Mouse (Mus musculus) midbrain, embryonic 11.5 days (tissue): ENCODE results near the gene Atp6v0b. TPM values are rescaled to one million over a fixed set of nuclear protein-coding genes. Genes with fewer than 3 reads are reported as not detected.

Source experiments
- ATAC-seq: fragments of 200-750 bp; cut with Nextera tagmentation; 2 replicates; pipeline ENCODE4 v1.8.0; 2017; ENCODE audit warnings: moderate TSS enrichment, moderate library complexity; ENCODE audit not compliant: low FRiP score
- DNase-seq: peaks from one replicate; pipeline ENCODE4 v3.0.0; 2015; ENCODE audit warnings: low spot score; ENCODE audit errors: missing footprints
- H3K27ac ChIP-seq: fragments of 300-500 bp; sonication (generic); 2 replicates; pipeline ENCODE4 v1.5.1; 2014; ENCODE audit warnings: low read depth, low read length
- H3K27me3 ChIP-seq: fragments of 300-500 bp; sonication (generic); 2 replicates; pipeline ENCODE4 v1.6.1; 2014; ENCODE audit warnings: mild to moderate bottlenecking, low read length, moderate library complexity, mixed read lengths; ENCODE audit not compliant: control insufficient read depth, insufficient read depth
- H3K36me3 ChIP-seq: fragments of 300-500 bp; sonication (generic); 2 replicates; pipeline ENCODE4 v1.6.1; 2014; ENCODE audit warnings: mild to moderate bottlenecking, low read length, moderate library complexity, mixed read lengths; ENCODE audit not compliant: control insufficient read depth, insufficient read depth
- H3K4me1 ChIP-seq: fragments of 300-500 bp; sonication (generic); 2 replicates; pipeline ENCODE4 v1.6.1; 2014; ENCODE audit warnings: low read length; ENCODE audit not compliant: control insufficient read depth, insufficient read depth
- H3K4me2 ChIP-seq: fragments of 300-500 bp; sonication (generic); 2 replicates; pipeline ENCODE4 v1.6.1; 2014; ENCODE audit warnings: mild to moderate bottlenecking, moderate library complexity
- H3K4me3 ChIP-seq: fragments of 300-500 bp; sonication (generic); 2 replicates; pipeline ENCODE4 v1.5.1; 2014; ENCODE audit warnings: low read depth, low read length
- H3K9ac ChIP-seq: fragments of 300-500 bp; sonication (generic); 2 replicates; pipeline ENCODE4 v1.6.1; 2014; ENCODE audit warnings: low read length
- H3K9me3 ChIP-seq: fragments of 300-500 bp; sonication (generic); 2 replicates; pipeline ENCODE4 v1.6.1; 2016; ENCODE audit warnings: low read length; ENCODE audit not compliant: control insufficient read depth
- WGBS: fragments of 180-500 bp; shearing (Covaris S2); extraction: QIAGEN DNeasy Blood & Tissue Kit; methylation state at CpG from one replicate; pipeline ENCODE4 v1.1.7; 2014; 5-methylcytosine and 5-hydroxymethylcytosine counted together
- polyA plus RNA-seq: library from polyadenylated mRNA; unstranded; fragments of >200 nt; fragmentation: Nextera tagmentation; extraction: Ambion mirVana; gene quantifications from 2 replicates; pipeline ENCODE4 v1.2.1, GENCODE M21; 2014

Gene Atp6v0b
- polyA plus RNA-seq, 1 experiment from 2014 or later: 216 TPM

DNA sequence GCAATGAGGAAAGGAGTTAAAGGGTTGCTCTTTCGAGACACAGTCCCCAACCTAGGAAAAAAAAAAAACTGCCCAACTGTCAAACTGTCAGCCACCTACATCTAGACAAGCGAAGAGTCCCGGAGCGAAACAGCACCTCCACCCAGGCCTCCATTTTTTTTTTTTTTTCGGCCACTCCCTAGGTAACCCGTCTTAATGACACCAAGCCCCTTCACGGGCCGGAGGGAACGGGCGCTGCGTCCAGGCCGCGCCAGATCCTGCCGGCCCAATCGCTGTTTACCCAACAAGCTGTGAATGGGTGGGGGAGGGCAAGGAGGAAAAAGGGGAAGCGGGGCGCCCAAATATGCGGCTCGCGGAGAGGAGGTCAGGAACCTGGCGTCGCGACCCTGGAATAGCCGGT is 489 bp downstream of the Atp6v0b start:
- Histone ChIP-seq H3K9ac (peak overlapping the region; percentile 86), H3K4me3 (peak overlapping the region; percentile 87), H3K4me1 (peaks cover 31% of the 10 kb centered on the region), H3K4me2 (peak overlapping the region; percentile 91), H3K27me3 (no peaks in the 10 kb centered on the region), H3K9me3 (no peaks in the 10 kb centered on the region), H3K36me3 (peaks cover 2% of the 10 kb centered on the region; the same call in 1 of the 2 replicates), H3K27ac (no peak overlapping the region)
- ATAC-seq: peak; percentile 1; the same call in 1 of the 2 replicates
- WGBS: 2% methylated on average over 24 of the region's 24 CpGs
- no peak for DNase-seq

GRCm38 (mm10) chr4:117885994-117886393 is 1.1 kb downstream of the Atp6v0b start:
- DNase-seq (no peak), ATAC-seq (no peak)
- Histone ChIP-seq H3K9ac (no peak overlapping the region), H3K27me3 (no peaks in the 10 kb centered on the region), H3K27ac (no peak overlapping the region), H3K36me3 (peaks cover 2% of the 10 kb centered on the region; the same call in 1 of the 2 replicates), H3K4me1 (peaks cover 28% of the 10 kb centered on the region), H3K4me3 (no peak overlapping the region; the same call in 1 of the 2 replicates), H3K4me2 (peak overlapping the region; percentile 91), H3K9me3 (no peaks in the 10 kb centered on the region)
- WGBS: 89% methylated on average over 9 of the region's 9 CpGs

- Histone ChIP-seq H3K9ac (no peak overlapping the region), H3K27ac (no peak overlapping the region), H3K27me3 (no peaks in the 10 kb centered on the region), H3K4me1 (peaks cover 25% of the 10 kb centered on the region), H3K4me2 (no peak overlapping the region), H3K4me3 (no peak overlapping the region), H3K9me3 (no peaks in the 10 kb centered on the region), H3K36me3 (peaks cover 2% of the 10 kb centered on the region; the same call in 1 of the 2 replicates)
- ATAC-seq (no peak), DNase-seq (no peak)
- 94% methylated on average over 10 of the region's 10 CpGs for WGBS
Measured at GRCm38 (mm10) chr4:117885093-117885492, 2.0 kb downstream of the Atp6v0b start.

GRCm38 (mm10) chr4:117884146-117884545 is 3.0 kb downstream of the Atp6v0b start:
- peaks cover 25% of the 10 kb centered on the region for H3K4me1 ChIP-seq
- WGBS: 100% methylated on average over 1 of the region's 1 CpGs
- ATAC-seq (no peak), DNase-seq (no peak)
- H3K27ac ChIP-seq: no peak overlapping the region
- no peak overlapping the region; the same call in 1 of the 2 replicates for H3K4me3 ChIP-seq
- no peaks in the 10 kb centered on the region; the same call in 1 of the 2 replicates for H3K36me3 ChIP-seq
- peak overlapping the region; percentile 94; the same call in 1 of the 2 replicates for H3K9ac ChIP-seq
- peak overlapping the region; percentile 71; the same call in 1 of the 2 replicates for H3K4me2 ChIP-seq
- H3K27me3 ChIP-seq: no peaks in the 10 kb centered on the region
- no peaks in the 10 kb centered on the region for H3K9me3 ChIP-seq

DNA sequence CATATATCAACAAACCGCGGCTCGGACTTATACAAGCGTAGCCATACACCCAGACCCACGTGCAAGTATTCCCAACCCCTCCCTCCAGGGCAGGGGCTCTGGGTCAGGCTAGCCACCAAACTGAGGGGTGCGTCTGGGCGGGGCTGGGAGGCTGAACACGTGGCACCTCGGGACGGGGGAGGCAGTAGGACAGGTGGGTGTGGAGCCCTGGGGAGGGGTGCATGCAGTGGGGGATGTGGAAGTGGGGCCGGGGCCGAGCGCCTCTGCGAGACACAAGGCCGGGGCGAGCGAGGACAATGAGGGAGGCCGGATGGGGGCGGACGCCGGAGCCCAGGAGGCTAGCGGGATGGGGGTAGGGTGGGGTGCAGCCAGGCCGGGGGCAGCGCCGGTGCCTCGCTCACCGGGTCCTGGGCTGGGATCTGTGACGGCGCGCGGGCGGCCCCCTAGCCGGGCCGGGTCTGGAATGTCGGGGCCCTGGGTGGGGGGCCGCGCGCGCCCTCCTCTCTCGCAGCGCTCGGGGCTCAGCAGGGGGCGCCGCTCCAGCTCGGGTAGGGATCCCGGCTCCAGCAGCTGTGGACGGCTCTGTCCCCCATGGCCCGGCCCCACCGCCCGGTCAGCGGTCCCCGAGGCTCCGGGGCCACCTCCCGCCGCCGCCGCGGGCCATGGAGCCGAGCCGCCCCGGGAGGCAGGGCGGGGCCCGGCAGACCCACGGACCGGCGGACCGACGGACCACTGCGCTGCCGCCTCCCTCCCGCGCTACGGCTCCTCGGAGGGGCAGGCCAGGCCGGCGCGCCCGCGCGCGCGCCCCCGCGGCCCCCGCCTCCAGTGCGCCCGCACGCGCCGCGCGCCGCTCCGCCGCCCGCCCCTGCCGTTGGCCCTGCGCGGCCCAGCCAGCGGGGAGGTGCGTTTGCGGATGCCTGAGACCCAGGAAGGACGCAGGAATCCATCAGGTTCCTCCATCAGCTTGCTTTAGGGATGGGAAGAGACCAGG is 4.1 kb downstream of the Atp6v0b start, which contains the start of gene B4galt2:
Gene B4galt2, minus strand, starts transcription at position 787 of the 991 bp plus-strand sequence.
- DNase-seq (peak; percentile 96), ATAC-seq (peak; percentile 68)
- Histone ChIP-seq H3K4me2 (peak within 1 kb of the TSS; percentile 71), H3K9me3 (no peaks in the 10 kb centered on the region), H3K27ac (peak within 1 kb of the TSS; percentile 51; the same call in 1 of the 2 replicates), H3K4me3 (peak within 1 kb of the TSS; percentile 86), H3K4me1 (peaks cover 25% of the 10 kb centered on the region), H3K27me3 (no peaks in the 10 kb centered on the region), H3K36me3 (peaks cover under 1% of the 10 kb centered on the region; the same call in 1 of the 2 replicates), H3K9ac (peak within 1 kb of the TSS; percentile 94)
- under 1% methylated on average over 81 of the region's 103 CpGs for WGBS

DNA sequence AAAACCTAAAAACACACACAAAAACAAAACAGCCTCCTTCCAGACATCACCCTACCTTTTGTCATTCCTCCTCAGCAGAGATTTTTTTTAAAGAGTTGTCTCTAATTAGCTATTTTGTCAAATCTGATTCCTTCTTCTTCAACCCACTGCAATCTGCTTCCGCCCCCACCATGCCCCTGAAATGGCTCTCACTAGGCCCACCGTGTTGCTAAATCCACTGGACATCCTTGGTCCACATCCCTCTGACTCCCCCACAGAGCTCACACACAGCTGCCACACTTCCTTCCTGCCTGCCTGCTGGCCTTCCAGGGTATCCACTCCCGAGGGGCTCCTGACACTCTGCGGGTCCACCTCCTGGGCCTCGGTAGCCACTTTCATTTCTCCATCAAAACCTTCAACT is 8.4 kb downstream of the Atp6v0b start:
- 85% methylated on average over 5 of the region's 5 CpGs for WGBS
- peaks cover 10% of the 10 kb centered on the region for H3K4me1 ChIP-seq
- ATAC-seq: no peak

GRCm38 (mm10) chr4:117878301-117878700 is 8.8 kb downstream of the Atp6v0b start:
- ATAC-seq (no peak), DNase-seq (no peak)
- Histone ChIP-seq H3K36me3 (peaks cover 15% of the 10 kb centered on the region), H3K4me1 (peaks cover 7% of the 10 kb centered on the region), H3K9ac (no peak overlapping the region), H3K27me3 (no peaks in the 10 kb centered on the region), H3K4me3 (no peak overlapping the region), H3K9me3 (no peaks in the 10 kb centered on the region), H3K4me2 (no peak overlapping the region), H3K27ac (no peak overlapping the region)
- 79% methylated on average over 10 of the region's 10 CpGs for WGBS

More for the DNA sequence above, 8.4 kb downstream of the Atp6v0b start:
- H3K27ac ChIP-seq: no peak overlapping the region
- no peak overlapping the region for H3K4me2 ChIP-seq
- DNase-seq: no peak
- H3K36me3 ChIP-seq: peaks cover 11% of the 10 kb centered on the region
- no peak overlapping the region for H3K4me3 ChIP-seq
- H3K9ac ChIP-seq: no peak overlapping the region
- no peaks in the 10 kb centered on the region for H3K27me3 ChIP-seq
- H3K9me3 ChIP-seq: no peaks in the 10 kb centered on the region

DNA sequence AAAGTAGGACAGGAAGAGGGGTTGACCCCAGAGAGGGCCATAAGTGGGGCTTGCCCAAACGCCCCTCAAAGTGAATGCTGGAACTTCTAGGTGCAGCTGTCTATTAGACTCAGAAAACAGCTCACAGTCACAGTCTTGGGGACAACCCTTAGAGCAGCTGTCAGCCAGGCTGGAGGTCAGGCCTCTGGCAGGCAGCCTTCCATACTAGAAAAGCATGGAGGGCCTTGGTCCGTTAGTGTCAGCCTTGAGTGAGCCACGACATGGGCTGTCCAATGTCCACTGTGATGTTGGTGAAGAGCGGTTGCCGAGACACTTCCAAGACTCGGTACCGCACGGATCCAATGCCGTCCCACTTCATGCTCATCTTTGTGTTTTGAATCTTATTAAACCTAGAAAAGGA is 13.5 kb downstream of the Atp6v0b start:
- ATAC-seq: no peak
- Histone ChIP-seq H3K4me1 (peaks cover 6% of the 10 kb centered on the region), H3K9ac (no peak overlapping the region), H3K4me2 (no peak overlapping the region), H3K36me3 (peaks cover 15% of the 10 kb centered on the region), H3K27ac (no peak overlapping the region), H3K9me3 (no peaks in the 10 kb centered on the region), H3K27me3 (no peaks in the 10 kb centered on the region), H3K4me3 (no peak overlapping the region)
- 92% methylated on average over 9 of the region's 9 CpGs for WGBS
- DNase-seq: no peak

GRCm38 (mm10) chr4:117872471-117872886 is 14.7 kb downstream of the Atp6v0b start, which contains the start of gene Ccdc24:
Gene Ccdc24 (minus strand): TSS chr4:117872557.
- H3K27ac ChIP-seq: no peak within 1 kb of the TSS
- H3K4me2 ChIP-seq: peak within 1 kb of the TSS; percentile 39
- peaks cover 9% of the 10 kb centered on the region for H3K36me3 ChIP-seq
- ATAC-seq (peak; percentile 53), DNase-seq (peak; percentile 90)
- no peaks in the 10 kb centered on the region for H3K9me3 ChIP-seq
- peaks cover 8% of the 10 kb centered on the region for H3K4me1 ChIP-seq
- H3K4me3 ChIP-seq: peak within 1 kb of the TSS; percentile 10; the same call in 1 of the 2 replicates
- peaks cover 2% of the 10 kb centered on the region; the same call in 1 of the 2 replicates for H3K27me3 ChIP-seq
- H3K9ac ChIP-seq: no peak within 1 kb of the TSS
- 4% methylated on average over 14 of the region's 14 CpGs for WGBS
